Mouse (Mus musculus) MEL (cell line): ENCODE results near the gene Mok.

Source experiments
- CTCF ChIP-seq, 3 experiments: IDR thresholded peaks in 2 of 3; conservative IDR thresholded peaks in 1 of 3; 2 replicates each; pipeline ENCODE4 v1.5.1; 2011 to 2012; ENCODE audit warnings: low read length in 3 of 3, low read depth in 2 of 3, mild to moderate bottlenecking in 2 of 3, improper control_type of control experiment in 1 of 3, inconsistent platforms in 1 of 3, mixed read lengths in 1 of 3, moderate library complexity in 1 of 3; ENCODE audit not compliant: control insufficient read depth in 1 of 3, insufficient read depth in 1 of 3, poor library complexity in 1 of 3, severe bottlenecking in 1 of 3
- E2F4 ChIP-seq: IDR thresholded peaks from 2 replicates; pipeline ENCODE4 v1.6.1; 2011; ENCODE audit warnings: low read depth, low read length, improper control_type of control experiment, borderline replicate concordance
- EP300 ChIP-seq, 2 experiments: IDR thresholded peaks; 2 replicates each; pipeline ENCODE4 v1.6.1; 2011; ENCODE audit warnings: improper control_type of control experiment in 2 of 2, low read length in 2 of 2, low read depth in 1 of 2, mild to moderate bottlenecking in 1 of 2
- GATA1 ChIP-seq: IDR thresholded peaks from 2 replicates; pipeline ENCODE4 v1.6.1; 2011; ENCODE audit warnings: low read depth, low read length, improper control_type of control experiment
- HCFC1 ChIP-seq: IDR thresholded peaks from 2 replicates; pipeline ENCODE4 v1.6.1; 2012; ENCODE audit warnings: low read depth, mild to moderate bottlenecking, inconsistent platforms, low read length, improper control_type of control experiment, moderate library complexity
- NRF1 ChIP-seq: IDR thresholded peaks from 2 replicates; pipeline ENCODE4 v1.6.1; 2014; ENCODE audit warnings: low read depth, mild to moderate bottlenecking, inconsistent platforms, low read length, improper control_type of control experiment, moderate library complexity; ENCODE audit not compliant: poor library complexity, insufficient read depth, severe bottlenecking
- POLR2A ChIP-seq, 2 experiments: IDR thresholded peaks; 2 replicates each; pipeline ENCODE4 v1.6.1; 2011 to 2012; ENCODE audit warnings: low read length in 2 of 2, mild to moderate bottlenecking in 2 of 2, control low read depth in 1 of 2, improper control_type of control experiment in 1 of 2, low read depth in 1 of 2, moderate library complexity in 1 of 2; ENCODE audit not compliant: control insufficient read depth in 1 of 2, insufficient read depth in 1 of 2, poor library complexity in 1 of 2
- TAL1 ChIP-seq: IDR thresholded peaks from 2 replicates; pipeline ENCODE4 v1.6.1; 2012; ENCODE audit warnings: mild to moderate bottlenecking, inconsistent platforms, low read length, moderate library complexity, mixed read lengths
- TBP ChIP-seq: IDR thresholded peaks from 2 replicates; pipeline ENCODE4 v1.8.0; 2011; ENCODE audit warnings: low read depth, low read length, improper control_type of control experiment
- TCF12 ChIP-seq: IDR thresholded peaks from 2 replicates; pipeline ENCODE4 v1.6.1; 2014; ENCODE audit warnings: low read depth, mild to moderate bottlenecking, inconsistent platforms, low read length, improper control_type of control experiment, moderate library complexity
- ZC3H11A ChIP-seq: IDR thresholded peaks from 2 replicates; pipeline ENCODE4 v1.6.1; 2012; ENCODE audit warnings: low read depth, mild to moderate bottlenecking, inconsistent platforms, low read length, improper control_type of control experiment

GRCm38 (mm10) chr12:110764531-110764930 lies 76.2 kb downstream of the Mok start:
- TF ChIP-seq NRF1 = no peak
- TF ChIP-seq TBP = no peak
- no peak for TF ChIP-seq CTCF (IDR thresholded peaks at IDR 0.05 in 2 of 3, conservative IDR thresholded peaks at IDR 0.05 in 1 of 3; ENCODE audit: control insufficient read depth in 1 of 3, insufficient read depth in 1 of 3, low read depth in 2 of 3, low read length in 3 of 3, poor library complexity in 1 of 3, severe bottlenecking in 1 of 3)
- no peak for TF ChIP-seq HCFC1
- TF ChIP-seq TCF12 = no peak
- TF ChIP-seq POLR2A (IDR thresholded peaks at IDR 0.05; ENCODE audit: control insufficient read depth in 1 of 2, insufficient read depth in 1 of 2, low read depth in 1 of 2, low read length in 2 of 2, poor library complexity in 1 of 2) = no peak
- no peak for TF ChIP-seq TAL1
- no peak for TF ChIP-seq GATA1
- TF ChIP-seq E2F4 = no peak
- no peak for TF ChIP-seq ZC3H11A
- TF ChIP-seq EP300 (IDR thresholded peaks at IDR 0.05; ENCODE audit: low read depth in 1 of 2, low read length in 2 of 2) = no peak
